Mouse (Mus musculus) embryonic facial prominence, embryonic 10.5 days (tissue): ENCODE measurements around the gene Cacna1d. TPM values are rescaled to one million over a fixed set of nuclear protein-coding genes. Genes with fewer than 3 reads are reported as not detected.

Experiments
- DNase-seq: peaks from one replicate; pipeline ENCODE4 v3.0.0-alpha.2; 2017; ENCODE audit warnings: low spot score
- H3K27ac ChIP-seq: fragments of 300-500 bp; sonication (generic); replicated peaks from 2 replicates; pipeline ENCODE4 v1.5.1; 2016; ENCODE audit warnings: mild to moderate bottlenecking
- H3K27me3 ChIP-seq: fragments of 300-500 bp; sonication (generic); replicated peaks from 2 replicates; pipeline ENCODE4 v1.6.1; 2016; ENCODE audit warnings: low read depth, mild to moderate bottlenecking; ENCODE audit not compliant: poor library complexity, severe bottlenecking
- H3K36me3 ChIP-seq: fragments of 300-500 bp; sonication (generic); replicated peaks from 2 replicates; pipeline ENCODE4 v1.6.1; 2016; ENCODE audit warnings: mild to moderate bottlenecking, moderate library complexity
- H3K4me1 ChIP-seq: fragments of 300-500 bp; sonication (generic); 2 replicates; pipeline ENCODE4 v1.6.1; 2016
- H3K4me3 ChIP-seq: fragments of 300-500 bp; sonication (generic); 2 replicates; pipeline ENCODE4 v1.5.1; 2016; ENCODE audit warnings: mild to moderate bottlenecking, moderate library complexity
- H3K9me3 ChIP-seq: fragments of 300-500 bp; sonication (generic); 2 replicates; pipeline ENCODE4 v1.6.1; 2016; ENCODE audit warnings: mild to moderate bottlenecking
- WGBS: fragments of 180-500 bp; shearing (Covaris S2); methylation state at CpG from one replicate; pipeline ENCODE4 v1.1.7; 2016; 5-methylcytosine and 5-hydroxymethylcytosine counted together
- polyA plus RNA-seq: library from polyadenylated mRNA; unstranded; fragments of >200 nt; fragmentation: Nextera tagmentation; extraction: Ambion mirVana; gene quantifications from 2 replicates; pipeline ENCODE4 v1.2.1, GENCODE M21; 2016

The Cacna1d gene
- polyA plus RNA-seq, 1 experiment from 2014 or later: 2.1 TPM

- no peak overlapping the region for H3K27ac ChIP-seq
- no peaks in the 10 kb centered on the region for H3K36me3 ChIP-seq
- no peak overlapping the region for H3K4me3 ChIP-seq
- peak; percentile 4 for DNase-seq
- H3K27me3 ChIP-seq: no peaks in the 10 kb centered on the region
- H3K4me1 ChIP-seq: no peaks in the 10 kb centered on the region
- 84% methylated on average over 3 of the region's 3 CpGs for WGBS
- H3K9me3 ChIP-seq: no peaks in the 10 kb centered on the region
These were observed 292.4 kb downstream of the Cacna1d start for GRCm38 (mm10) chr14:30198882-30199281.

GRCm38 (mm10) chr14:30198116-30198515 lies 293.1 kb downstream of the Cacna1d start:
- WGBS: 87% methylated on average over 4 of the region's 4 CpGs
- peak; percentile 5 for DNase-seq

GRCm38 (mm10) chr14:30196959-30197358 lies 294.3 kb downstream of the Cacna1d start:
- Histone ChIP-seq H3K9me3 (no peaks in the 10 kb centered on the region), H3K4me1 (no peaks in the 10 kb centered on the region), H3K36me3 (no peaks in the 10 kb centered on the region), H3K27me3 (no peaks in the 10 kb centered on the region), H3K4me3 (no peak overlapping the region), H3K27ac (no peak overlapping the region)
- DNase-seq: no peak
- 84% methylated on average over 1 of the region's 1 CpGs for WGBS

More at GRCm38 (mm10) chr14:30198116-30198515, 293.1 kb downstream of the Cacna1d start:
- no peaks in the 10 kb centered on the region for H3K36me3 ChIP-seq
- H3K4me1 ChIP-seq: no peaks in the 10 kb centered on the region
- no peak overlapping the region for H3K4me3 ChIP-seq
- H3K9me3 ChIP-seq: no peaks in the 10 kb centered on the region
- no peaks in the 10 kb centered on the region for H3K27me3 ChIP-seq
- H3K27ac ChIP-seq: no peak overlapping the region

- 58% methylated on average over 5 of the region's 5 CpGs for WGBS
- H3K27me3 ChIP-seq: no peaks in the 10 kb centered on the region
- peak; percentile 6 for DNase-seq
- no peak overlapping the region for H3K4me3 ChIP-seq
- no peaks in the 10 kb centered on the region for H3K4me1 ChIP-seq
- H3K36me3 ChIP-seq: no peaks in the 10 kb centered on the region
- H3K27ac ChIP-seq: no peak overlapping the region
- no peaks in the 10 kb centered on the region for H3K9me3 ChIP-seq
These were observed 295.0 kb downstream of the Cacna1d start for GRCm38 (mm10) chr14:30196235-30196634.

- Histone ChIP-seq H3K36me3 (0 out of 2 replicates have a peak, but pooled peaks cover 5% of the 10 kb centered on the region), H3K27me3 (no peaks in the 10 kb centered on the region), H3K4me1 (no peaks in the 10 kb centered on the region), H3K27ac (no peak overlapping the region), H3K4me3 (no peak overlapping the region), H3K9me3 (no peaks in the 10 kb centered on the region)
- DNase-seq: no peak
- 87% methylated on average over 5 of the region's 5 CpGs for WGBS
These were observed 300.8 kb downstream of the Cacna1d start for GRCm38 (mm10) chr14:30190308-30190971.

GRCm38 (mm10) chr14:30185616-30186274 lies 305.5 kb downstream of the Cacna1d start:
- no peak overlapping the region for H3K27ac ChIP-seq
- H3K9me3 ChIP-seq: no peaks in the 10 kb centered on the region
- WGBS: 88% methylated on average over 6 of the region's 6 CpGs
- no peaks in the 10 kb centered on the region for H3K27me3 ChIP-seq
- H3K36me3 ChIP-seq: 0 out of 2 replicates have a peak, but pooled peaks cover 5% of the 10 kb centered on the region
- H3K4me1 ChIP-seq: peaks cover 10% of the 10 kb centered on the region
- H3K4me3 ChIP-seq: no peak overlapping the region
- no peak for DNase-seq

- Histone ChIP-seq H3K9me3 (no peaks in the 10 kb centered on the region), H3K27ac (no peak overlapping the region), H3K27me3 (no peaks in the 10 kb centered on the region), H3K4me3 (no peak overlapping the region), H3K4me1 (peaks cover 10% of the 10 kb centered on the region), H3K36me3 (no peaks in the 10 kb centered on the region)
- 89% methylated on average over 13 of the region's 13 CpGs for WGBS
- no peak for DNase-seq
These were observed 306.7 kb downstream of the Cacna1d start for GRCm38 (mm10) chr14:30184445-30185152.

- no peak overlapping the region for H3K4me3 ChIP-seq
- H3K36me3 ChIP-seq: no peaks in the 10 kb centered on the region
- peaks cover 10% of the 10 kb centered on the region for H3K4me1 ChIP-seq
- no peaks in the 10 kb centered on the region for H3K27me3 ChIP-seq
- DNase-seq: no peak
- H3K9me3 ChIP-seq: no peaks in the 10 kb centered on the region
- H3K27ac ChIP-seq: no peak overlapping the region
- WGBS: 79% methylated on average over 5 of the region's 5 CpGs
These were observed 307.2 kb downstream of the Cacna1d start for GRCm38 (mm10) chr14:30184013-30184412.

GRCm38 (mm10) chr14:30182624-30183524 lies 308.4 kb downstream of the Cacna1d start:
- H3K4me1 ChIP-seq: peaks cover 14% of the 10 kb centered on the region
- H3K36me3 ChIP-seq: no peaks in the 10 kb centered on the region
- H3K27me3 ChIP-seq: no peaks in the 10 kb centered on the region
- H3K9me3 ChIP-seq: no peaks in the 10 kb centered on the region
- H3K4me3 ChIP-seq: no peak overlapping the region
- no peak for DNase-seq
- no peak overlapping the region for H3K27ac ChIP-seq
- WGBS: 73% methylated on average over 18 of the region's 18 CpGs

GRCm38 (mm10) chr14:30178306-30178705 lies 312.9 kb downstream of the Cacna1d start:
- no peaks in the 10 kb centered on the region for H3K27me3 ChIP-seq
- no peaks in the 10 kb centered on the region for H3K36me3 ChIP-seq
- H3K27ac ChIP-seq: no peak overlapping the region
- DNase-seq: no peak
- no peaks in the 10 kb centered on the region for H3K9me3 ChIP-seq
- H3K4me1 ChIP-seq: peaks cover 14% of the 10 kb centered on the region
- WGBS: 87% methylated on average over 4 of the region's 4 CpGs
- no peak overlapping the region for H3K4me3 ChIP-seq

GRCm38 (mm10) chr14:30177850-30178249 lies 313.4 kb downstream of the Cacna1d start:
- Histone ChIP-seq H3K9me3 (no peaks in the 10 kb centered on the region), H3K27me3 (no peaks in the 10 kb centered on the region), H3K27ac (no peak overlapping the region), H3K4me3 (no peak overlapping the region), H3K4me1 (peaks cover 13% of the 10 kb centered on the region; the same call in 1 of the 2 replicates), H3K36me3 (no peaks in the 10 kb centered on the region)
- WGBS: 58% methylated on average over 5 of the region's 5 CpGs
- no peak for DNase-seq

- Histone ChIP-seq H3K9me3 (no peaks in the 10 kb centered on the region), H3K36me3 (no peaks in the 10 kb centered on the region), H3K27me3 (no peaks in the 10 kb centered on the region), H3K27ac (no peak overlapping the region), H3K4me1 (peaks cover 11% of the 10 kb centered on the region; the same call in 1 of the 2 replicates), H3K4me3 (no peak overlapping the region)
- 70% methylated on average over 3 of the region's 3 CpGs for WGBS
- DNase-seq: no peak
These were observed 315.9 kb downstream of the Cacna1d start for GRCm38 (mm10) chr14:30175362-30175761.
